Mouse (Mus musculus) left cerebral cortex, postnatal 14 days (tissue): ENCODE measurements around the gene Oaf. TPM values are rescaled to one million over a fixed set of nuclear protein-coding genes. Genes with fewer than 3 reads are reported as not detected.

Experiments used
- DNase-seq, 2 experiments: peaks; one replicate each; pipeline ENCODE4 v3.0.0; 2021 to 2022; ENCODE audit warnings: low spot score in 2 of 2, mixed read lengths in 1 of 2
- intact Hi-C: fragments of 180-260 bp; cut with DNase I; formaldehyde crosslinking; loops from one replicate; pipeline ENCODE4 v1.15.1; 2025
- total RNA-seq, 2 experiments: library from RNA; stranded (reverse); gene quantifications; 2 replicates each; pipeline ENCODE4 v1.2.3; 2021

Gene Oaf
- total RNA-seq, 2 experiments from 2014 or later = 13.6 to 14.2 TPM

DNA sequence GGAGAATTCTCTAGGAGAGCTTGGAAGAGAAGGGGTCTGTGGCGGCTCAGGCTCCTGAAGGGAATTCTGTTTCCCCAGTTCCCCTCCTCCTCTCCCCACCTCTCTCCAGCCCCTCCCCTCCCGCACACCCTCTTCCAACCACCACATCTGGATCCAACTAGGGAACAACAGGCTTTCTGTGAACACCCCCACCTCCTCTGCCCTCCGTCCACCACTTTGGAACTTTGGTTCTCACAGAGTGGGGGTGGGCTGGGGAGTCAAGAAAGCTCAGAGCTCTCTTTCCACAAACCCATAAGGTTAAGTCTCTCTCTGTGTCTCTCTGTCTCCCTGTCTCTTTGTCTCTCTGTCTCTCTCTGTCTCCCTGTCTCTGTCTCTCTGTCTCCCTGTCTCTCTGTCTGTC is 13.1 kb upstream of the Oaf start:
- no peak for DNase-seq
- intact Hi-C loops = no loop called here

- intact Hi-C loops = no loop called here
- no peak for DNase-seq
Measured at GRCm38 (mm10) chr9:43251786-43252185, 12.1 kb upstream of the Oaf start.

DNA sequence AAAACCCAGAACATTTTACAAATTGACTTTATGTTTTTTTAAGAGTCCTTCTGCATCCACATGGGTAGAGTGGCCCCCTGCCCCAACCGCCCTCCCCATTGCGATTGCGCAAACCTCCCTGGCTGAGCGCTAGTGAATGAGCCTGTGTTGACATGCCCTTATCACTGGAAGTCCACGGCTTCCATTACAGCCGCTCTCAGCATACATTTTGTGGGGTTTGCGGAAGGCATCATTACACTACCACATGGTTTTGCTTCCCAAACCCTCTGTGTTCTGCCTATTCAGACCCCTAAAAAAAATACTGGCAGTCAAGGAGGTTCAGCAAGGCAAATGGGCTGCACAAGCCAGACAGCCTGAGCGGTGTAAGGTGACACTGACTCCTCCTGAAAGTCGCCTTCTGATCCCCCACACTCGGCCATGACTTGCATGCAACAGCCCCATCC is 7.0 kb upstream of the Oaf start:
- intact Hi-C loops = no loop called here

GRCm38 (mm10) chr9:43245801-43246570 is 6.3 kb upstream of the Oaf start:
- intact Hi-C loops = no loop called here
- no peak for DNase-seq

More for the DNA sequence above, 7.0 kb upstream of the Oaf start:
- no peak for DNase-seq

GRCm38 (mm10) chr9:43242432-43242831 is 2.7 kb upstream of the Oaf start:
- intact Hi-C loops = no loop called here
- no peak for DNase-seq

- intact Hi-C loops = no loop called here
- DNase-seq = no peak
Measured at GRCm38 (mm10) chr9:43241970-43242369, 2.3 kb upstream of the Oaf start.

- intact Hi-C loops = no loop called here
- DNase-seq = no peak
Measured at GRCm38 (mm10) chr9:43241291-43241690, 1.6 kb upstream of the Oaf start.

GRCm38 (mm10) chr9:43240594-43240900 is 836 bp upstream of the Oaf start:
- intact Hi-C loops = no loop called here

GRCm38 (mm10) chr9:43238631-43239545 is 823 bp downstream of the Oaf start:
- intact Hi-C loops = no loop called here
- no peak for DNase-seq

More at GRCm38 (mm10) chr9:43240594-43240900, 836 bp upstream of the Oaf start:
- no peak for DNase-seq

DNA sequence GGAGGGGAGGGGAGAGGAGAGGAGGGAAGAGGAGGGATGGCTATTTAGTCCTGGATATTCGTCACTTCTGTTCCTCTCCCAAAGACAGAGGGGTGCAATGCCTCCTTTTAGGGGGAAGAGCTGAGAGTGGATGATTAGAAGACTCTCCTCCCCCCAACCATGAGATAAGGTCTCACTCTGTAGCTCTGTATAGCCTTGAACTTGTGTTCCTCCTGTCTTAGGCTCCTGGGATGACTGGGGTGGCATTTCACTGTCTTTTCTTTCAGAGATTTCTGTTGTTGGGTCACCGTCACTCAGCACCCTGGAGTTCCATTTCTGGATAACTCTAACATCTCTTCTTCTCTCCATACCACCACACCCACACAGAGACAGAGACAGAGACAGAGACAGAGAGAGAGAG is 1.5 kb downstream of the Oaf start:
- intact Hi-C loops = no loop called here
- DNase-seq = no peak

GRCm38 (mm10) chr9:43237111-43237775 is 2.5 kb downstream of the Oaf start:
- intact Hi-C loops = no loop called here

GRCm38 (mm10) chr9:43236576-43236975 is 3.1 kb downstream of the Oaf start:
- DNase-seq = no peak
- intact Hi-C loops = no loop called here

More at GRCm38 (mm10) chr9:43237111-43237775, 2.5 kb downstream of the Oaf start:
- no peak for DNase-seq

DNA sequence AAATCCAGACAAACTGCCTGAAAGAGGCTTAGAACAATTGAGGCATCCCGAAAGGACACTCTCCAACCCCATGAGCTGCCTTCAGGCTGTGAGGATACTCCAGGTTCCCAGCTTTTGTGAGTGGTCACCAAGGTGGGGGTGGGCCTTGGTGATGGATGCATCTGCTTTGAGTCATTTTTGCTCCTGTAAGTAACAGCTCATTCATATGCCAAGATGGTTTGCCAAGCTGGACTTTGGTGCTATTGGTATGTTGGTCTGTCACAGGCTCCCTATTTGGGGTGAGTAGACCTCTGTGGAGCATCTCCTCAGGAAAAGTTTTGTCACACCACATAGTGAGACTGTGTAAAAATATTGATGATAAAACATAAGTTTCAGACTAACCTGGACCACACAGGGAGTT is 3.6 kb downstream of the Oaf start:
- DNase-seq = no peak
- intact Hi-C loops = no loop called here

- DNase-seq = no peak
Measured at GRCm38 (mm10) chr9:43235336-43235735, 4.4 kb downstream of the Oaf start.

DNA sequence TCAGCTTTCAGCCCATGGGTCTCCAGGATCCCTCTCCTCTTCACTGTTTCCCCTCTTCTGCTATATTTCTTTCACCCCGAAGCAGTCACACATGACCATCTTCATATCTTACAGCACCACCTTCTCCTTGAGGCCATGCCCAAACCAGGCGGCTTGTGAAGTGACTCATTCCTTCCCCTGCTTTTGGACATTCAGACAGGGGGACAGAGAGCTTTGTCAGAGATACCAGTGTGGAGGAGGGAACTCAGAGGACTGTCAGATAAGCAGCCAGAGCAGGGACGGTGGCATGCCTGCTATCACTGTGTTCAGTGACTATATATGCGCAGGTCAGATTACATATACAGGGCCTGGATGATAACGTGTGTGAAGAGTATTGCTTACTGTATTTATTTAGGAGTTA is 5.2 kb downstream of the Oaf start:
- DNase-seq = no peak
- intact Hi-C loops = no loop called here

More at GRCm38 (mm10) chr9:43235336-43235735, 4.4 kb downstream of the Oaf start:
- intact Hi-C loops = no loop called here

DNA sequence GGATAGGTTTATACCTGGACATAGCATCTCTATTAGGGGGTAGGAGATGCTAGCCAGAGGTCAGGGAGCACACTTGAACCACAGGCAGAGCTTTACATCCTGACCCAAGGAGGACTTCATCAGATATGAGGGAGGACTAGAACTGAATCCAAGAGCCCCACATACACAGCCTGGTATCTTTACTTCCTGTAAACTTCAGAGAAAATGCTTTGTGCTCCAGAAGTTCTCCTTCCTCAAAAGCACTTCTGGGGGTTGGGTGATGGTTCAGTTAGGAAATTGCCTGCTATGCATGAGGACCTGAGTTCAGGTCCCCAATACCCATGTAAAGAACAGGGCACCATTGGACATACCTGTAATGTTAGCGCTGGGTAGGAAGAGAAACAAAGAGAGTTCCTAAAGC is 6.2 kb downstream of the Oaf start:
- no peak for DNase-seq
- intact Hi-C loops = no loop called here

- no peak for DNase-seq
- intact Hi-C loops = no loop called here
Measured at GRCm38 (mm10) chr9:43233044-43233443, 6.7 kb downstream of the Oaf start.

DNA sequence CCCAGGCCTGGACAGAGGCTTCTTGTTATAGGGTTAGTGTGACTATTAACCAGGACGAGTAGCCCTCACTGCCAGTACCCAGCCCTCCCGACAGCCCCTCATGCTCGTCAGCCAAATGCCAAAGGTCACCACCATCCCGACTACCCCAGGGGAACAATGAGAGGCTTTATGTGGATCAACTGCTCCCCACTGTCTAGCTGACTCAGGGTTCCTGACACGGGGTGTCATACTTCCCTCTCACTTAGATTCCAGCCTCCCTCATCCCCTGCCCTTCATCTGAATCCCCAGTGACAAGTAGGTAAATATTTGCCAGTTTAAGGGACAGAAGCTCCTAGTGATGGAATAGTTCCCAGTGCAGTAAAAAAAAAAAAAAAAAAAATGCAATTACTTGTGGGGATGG is 7.4 kb downstream of the Oaf start:
- intact Hi-C loops = no loop called here
- DNase-seq = no peak

GRCm38 (mm10) chr9:43231805-43232204 is 7.9 kb downstream of the Oaf start:
- DNase-seq = no peak
- intact Hi-C loops = no loop called here

DNA sequence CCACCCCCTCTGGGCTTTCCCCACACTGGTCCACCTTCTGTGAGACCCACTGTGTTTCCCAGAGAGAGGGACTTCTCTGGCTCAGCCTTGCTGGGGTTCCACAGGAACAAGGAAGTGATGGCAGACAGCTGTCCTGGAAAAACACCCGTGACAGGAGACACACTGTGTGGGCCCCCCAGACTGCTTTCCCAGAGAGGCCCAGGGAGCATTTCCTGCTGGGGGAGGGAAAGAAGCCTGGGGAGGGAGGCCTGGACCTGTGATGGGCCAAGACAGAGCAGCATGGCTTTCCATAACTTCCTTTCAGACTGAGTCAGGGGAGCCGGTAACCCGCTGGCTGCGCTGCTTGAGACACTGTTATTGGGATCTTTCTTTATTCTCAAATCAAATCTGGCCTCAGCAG is 8.8 kb downstream of the Oaf start:
- intact Hi-C loops = no loop called here
- DNase-seq = no peak
